Mouse (Mus musculus): ENCODE measurements at regions not wholly inside any gene's neighbourhood (a gene's known extent, or its start where the extent isn't known, plus 50 kb on each side); places are given as distances from the start of the nearest gene placed in this dataset.
"Not testable (repeated sequence)": the region's sequence is repeated elsewhere in the genome, so short reads cannot be mapped to it uniquely, and the experiment has no call there.

DNA sequence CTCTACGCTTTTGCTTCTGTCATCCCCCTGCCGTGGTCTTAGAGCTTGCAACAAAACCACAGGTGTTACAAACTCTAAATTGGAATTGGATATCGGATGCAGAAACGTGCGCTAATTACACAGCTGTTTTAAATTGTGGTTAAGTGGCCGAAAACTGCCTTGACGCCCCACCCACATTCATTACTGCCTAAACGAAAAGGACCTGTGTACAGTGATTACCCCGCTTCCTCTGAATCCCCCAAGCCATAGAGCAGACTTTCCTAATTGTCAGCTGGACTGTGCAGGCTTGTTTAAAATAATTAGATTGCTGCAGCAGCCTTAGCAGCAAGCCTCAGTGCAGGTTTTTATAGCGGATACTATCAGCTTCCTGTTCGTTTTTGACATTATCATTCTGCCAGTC, 94.7 kb downstream of the Cxxc4 start:
- no peak for DNase-seq (ENCODE audit: low read depth)

DNA sequence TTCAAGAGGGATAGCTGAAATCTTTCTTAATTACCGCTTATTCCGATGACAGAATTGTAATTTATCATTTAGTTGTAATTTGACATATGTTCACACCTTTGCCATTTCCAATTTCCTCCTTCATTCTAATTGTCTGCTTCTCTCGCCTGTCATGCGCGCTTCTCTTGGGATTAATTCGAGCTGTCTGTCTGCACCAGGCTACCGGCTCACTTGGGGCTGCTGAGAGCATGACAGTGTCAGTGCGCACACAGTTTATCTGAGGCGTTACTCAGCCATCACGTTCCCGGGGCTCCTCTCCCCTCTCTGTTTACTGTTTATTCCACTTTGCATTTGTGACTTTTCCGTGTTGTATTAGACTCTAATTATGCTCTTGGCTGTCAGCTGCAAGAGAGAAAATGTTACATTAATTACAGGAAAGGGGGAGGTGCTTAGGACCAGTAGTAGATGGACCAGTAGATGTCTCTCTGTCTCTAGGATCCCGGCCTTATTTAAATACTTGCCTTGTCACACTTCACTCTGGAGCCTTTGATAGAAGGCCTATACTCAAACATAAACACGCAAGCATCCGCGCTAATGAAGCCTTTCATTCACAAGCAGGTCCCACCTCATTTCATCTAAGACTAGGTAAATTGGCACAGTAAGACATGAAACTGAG, 95.3 kb downstream of the Cxxc4 start:
- no peak for DNase-seq (ENCODE audit: low read depth)

DNA sequence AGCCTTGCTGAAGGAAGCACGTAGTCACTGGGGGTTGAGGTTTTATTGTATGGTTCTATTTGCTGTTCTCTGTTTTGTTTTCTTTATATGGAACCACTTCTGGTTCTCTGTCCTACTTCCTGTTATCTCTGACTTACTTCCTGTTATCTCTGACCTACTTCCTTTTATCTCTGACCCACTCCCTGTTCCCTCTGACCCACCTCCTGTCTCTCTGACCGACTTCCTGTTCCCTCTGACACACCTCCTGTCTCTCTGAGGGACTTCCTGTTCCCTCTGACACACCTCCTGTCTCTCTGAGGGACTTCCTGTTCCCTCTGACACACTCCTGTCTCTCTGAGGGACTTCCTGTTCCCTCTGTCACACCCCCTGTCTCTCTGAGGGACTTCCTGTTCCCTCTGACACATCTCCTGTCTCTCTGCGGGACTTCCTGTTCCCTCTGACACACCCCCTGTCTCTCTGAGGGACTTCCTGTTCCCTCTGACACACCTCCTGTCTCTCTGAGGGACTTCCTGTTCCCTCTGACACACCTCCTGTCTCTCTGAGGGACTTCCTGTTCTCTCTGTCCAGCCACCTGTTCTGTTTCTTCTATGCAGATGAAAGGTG, 102.9 kb downstream of the Cxxc4 start:
- not testable (repeated sequence) for DNase-seq (ENCODE audit: low read depth)

GRCm38 (mm10) chr3:134365948-134366347, 129.7 kb downstream of the Cxxc4 start:
- no peak for DNase-seq (ENCODE audit: low read depth)

DNA sequence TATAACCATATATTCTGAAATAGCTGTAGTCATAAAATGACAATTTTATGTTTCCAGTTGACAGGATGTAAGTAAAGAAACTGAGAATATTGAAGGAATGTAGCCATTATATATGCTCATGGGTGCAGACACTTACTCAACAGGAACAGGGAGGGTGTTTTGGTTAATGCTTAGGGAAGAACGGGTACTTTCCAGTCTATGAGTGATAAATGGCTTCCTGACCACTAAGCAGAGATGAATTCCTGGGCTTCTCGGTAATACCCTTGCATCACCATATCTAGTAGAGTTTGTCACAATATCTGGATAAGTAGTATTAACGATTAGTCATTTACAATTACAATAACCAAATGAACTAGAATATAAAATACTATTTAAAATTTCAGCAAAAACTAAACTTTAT, 130.5 kb downstream of the Cxxc4 start:
- no peak for DNase-seq (ENCODE audit: low read depth)

- DNase-seq (ENCODE audit: low read depth) = no peak
Observed at GRCm38 (mm10) chr3:134368591-134368990, 132.3 kb downstream of the Cxxc4 start.

- no peak for DNase-seq (ENCODE audit: low read depth)
Observed at GRCm38 (mm10) chr3:134369126-134369525, 132.8 kb downstream of the Cxxc4 start.

- no peak for DNase-seq (ENCODE audit: low read depth)
Observed at GRCm38 (mm10) chr3:134379549-134379948, 143.3 kb downstream of the Cxxc4 start.

- no peak for DNase-seq (ENCODE audit: low read depth)
Observed at GRCm38 (mm10) chr3:134390472-134391336, 154.4 kb downstream of the Cxxc4 start.

DNA sequence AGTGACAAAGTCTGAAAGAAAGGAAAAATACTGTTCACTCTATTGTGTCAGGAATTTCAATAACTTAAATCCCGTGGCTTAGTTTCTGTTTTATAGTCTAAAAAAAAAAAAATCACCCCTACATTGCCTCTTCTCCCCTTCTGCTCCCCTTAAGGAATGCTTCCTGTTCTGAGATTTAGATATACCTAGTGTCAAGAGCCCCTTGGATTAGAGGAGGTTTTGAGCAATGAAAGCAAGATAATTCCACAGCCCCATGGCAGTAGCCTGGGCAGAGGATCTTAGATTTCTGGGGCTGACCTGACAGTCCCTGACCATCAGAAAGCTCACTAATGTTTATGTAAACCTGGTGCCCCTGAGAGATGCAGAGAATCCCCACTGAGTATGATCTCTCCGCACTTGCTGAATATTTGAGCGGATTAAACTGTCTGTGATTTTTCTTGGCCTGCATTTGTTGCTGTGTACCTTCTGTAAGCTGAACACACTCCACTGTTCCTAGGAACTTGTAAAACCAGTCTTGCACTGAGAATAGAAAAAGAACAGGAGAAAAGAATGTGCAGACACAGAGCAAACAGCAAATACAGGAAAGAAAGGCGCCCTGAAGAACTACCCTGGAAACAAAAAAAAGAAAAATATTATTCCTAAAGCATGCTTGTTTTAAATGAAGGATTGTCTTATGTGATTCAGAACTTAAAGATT, 164.3 kb downstream of the Cxxc4 start:
- no peak for DNase-seq (ENCODE audit: low read depth)

DNA sequence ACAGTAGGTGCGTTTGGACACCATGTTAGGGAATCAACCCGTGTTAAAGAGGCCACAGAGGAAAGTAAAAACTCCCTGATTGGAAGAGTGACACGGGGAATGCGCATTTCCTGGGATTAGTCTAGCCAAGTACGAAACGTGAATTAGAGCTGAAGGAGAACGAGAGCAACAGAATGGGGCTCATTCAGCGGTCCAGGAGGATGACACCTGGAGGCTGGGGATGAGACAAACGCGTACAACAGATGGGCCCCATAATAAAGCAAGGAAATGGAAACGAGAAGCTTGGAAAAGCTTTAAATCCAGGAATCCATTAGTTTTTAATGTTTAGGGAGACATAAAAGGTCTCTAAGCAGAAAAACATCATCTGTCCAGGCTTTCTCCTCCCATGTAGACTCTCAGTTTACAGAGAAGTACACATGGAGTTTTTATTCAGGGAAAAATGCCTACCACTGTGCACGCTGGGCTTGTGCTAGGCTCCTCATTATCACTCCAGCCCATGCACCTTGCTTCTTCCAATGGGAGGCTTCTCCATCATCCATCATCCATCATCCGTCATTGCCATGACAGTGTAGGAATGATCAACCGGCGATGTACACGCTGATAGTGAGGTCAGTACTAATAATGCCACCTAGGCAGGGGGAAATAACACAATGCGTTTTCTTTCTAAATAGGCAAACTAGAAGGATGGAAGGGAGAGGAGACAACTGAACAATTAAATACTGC, 179.5 kb downstream of the Cxxc4 start:
- DNase-seq (ENCODE audit: low read depth) = no peak

GRCm38 (mm10) chr3:134427633-134428032, 191.3 kb downstream of the Cxxc4 start:
- no peak for DNase-seq (ENCODE audit: low read depth)

GRCm38 (mm10) chr3:134466611-134467010, 230.3 kb downstream of the Cxxc4 start:
- DNase-seq (ENCODE audit: low read depth) = no peak

DNA sequence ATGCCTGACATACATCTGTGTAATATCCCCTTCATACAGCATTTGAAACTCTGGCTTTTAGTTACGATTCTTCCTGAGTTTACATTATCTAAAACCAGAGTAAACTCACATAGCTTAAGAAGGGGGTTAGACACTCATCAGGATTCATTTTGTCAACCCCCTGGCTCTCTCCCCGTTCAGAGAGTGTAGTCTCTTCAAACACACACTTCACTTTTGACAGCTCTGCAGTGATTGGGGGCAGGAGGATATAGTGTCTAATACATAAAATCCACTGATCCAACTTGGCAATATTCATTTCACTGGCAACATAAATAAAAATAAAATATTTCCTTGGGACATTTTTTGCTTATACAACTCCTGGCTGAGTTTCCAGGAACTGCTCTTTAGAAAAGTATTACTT, 251.0 kb downstream of the Cxxc4 start:
- no peak for DNase-seq (ENCODE audit: low read depth)

DNA sequence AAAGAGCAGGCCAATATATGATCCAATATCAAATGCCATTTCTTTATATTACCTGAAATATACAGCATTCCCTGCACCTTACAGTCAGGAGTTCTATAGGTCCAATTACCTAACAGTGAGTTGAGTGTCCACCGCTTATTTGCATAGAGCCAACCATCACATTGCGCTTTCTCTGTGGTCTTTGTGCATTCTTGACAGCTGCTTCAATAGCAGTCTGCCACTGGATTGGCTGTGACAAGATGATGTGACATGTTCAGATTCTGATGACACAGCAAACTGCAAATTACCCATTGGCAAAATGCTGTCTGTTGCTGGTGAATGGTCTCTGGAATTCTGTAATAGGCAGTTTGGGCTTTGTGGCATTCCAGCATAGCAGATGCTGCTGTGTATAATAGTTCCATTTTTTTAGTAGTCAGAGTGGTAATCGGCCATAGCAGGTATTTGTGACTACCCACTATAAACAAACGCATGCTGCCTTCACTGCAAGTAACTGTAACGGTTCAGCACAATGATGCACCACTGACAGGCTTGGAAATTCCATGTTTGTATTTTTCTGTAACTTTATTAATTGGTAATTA, 253.8 kb downstream of the Cxxc4 start:
- DNase-seq (ENCODE audit: low read depth) = no peak

GRCm38 (mm10) chr3:134509702-134510101, 273.4 kb downstream of the Cxxc4 start:
- DNase-seq (ENCODE audit: low read depth) = no peak

DNA sequence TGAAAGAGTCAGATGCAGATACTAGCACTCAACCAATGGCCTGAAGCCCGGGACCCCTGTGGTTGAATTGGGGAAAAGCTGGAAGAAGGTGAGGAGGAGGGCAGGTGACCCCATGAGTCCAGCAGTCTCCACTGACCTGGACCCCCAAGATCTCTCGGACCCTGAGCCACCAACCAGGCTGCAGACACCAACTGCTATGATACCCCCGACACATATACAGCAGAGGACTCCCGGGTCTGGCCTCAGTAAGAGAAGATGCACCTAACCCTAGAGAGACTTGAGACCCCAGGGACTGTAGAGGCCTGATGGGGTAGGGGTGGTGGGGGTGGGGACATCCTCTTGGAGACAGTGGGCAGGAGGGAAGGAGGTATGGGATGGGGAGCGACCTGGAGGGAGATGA, 289.5 kb downstream of the Cxxc4 start:
- DNase-seq (ENCODE audit: low read depth) = no peak

- no peak for DNase-seq (ENCODE audit: low read depth)
Observed at GRCm38 (mm10) chr3:134560144-134560543, 268.7 kb upstream of the Tacr3 start.

- no peak for DNase-seq (ENCODE audit: low read depth)
Observed at GRCm38 (mm10) chr3:134578759-134579158, 250.0 kb upstream of the Tacr3 start.

DNA sequence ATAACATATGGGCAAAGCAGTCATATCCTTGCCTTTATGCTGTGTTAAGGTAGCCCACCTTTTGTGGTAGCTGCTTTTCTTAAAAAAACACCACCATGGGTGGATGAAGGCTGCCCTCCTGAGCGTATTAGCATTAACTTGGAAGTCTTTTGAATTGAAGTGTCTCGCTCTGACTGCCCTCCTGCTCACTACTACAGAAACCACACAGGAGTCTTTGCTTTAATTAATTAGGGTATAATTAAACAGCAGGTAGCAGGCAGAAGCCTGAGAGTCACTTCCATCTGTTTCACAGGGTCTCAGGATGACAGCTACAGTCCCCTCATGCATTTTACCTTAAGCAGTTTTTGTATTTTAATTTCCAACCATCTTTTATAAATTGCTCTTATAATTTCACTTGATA, 240.2 kb upstream of the Tacr3 start:
- no peak for DNase-seq (ENCODE audit: low read depth)

DNA sequence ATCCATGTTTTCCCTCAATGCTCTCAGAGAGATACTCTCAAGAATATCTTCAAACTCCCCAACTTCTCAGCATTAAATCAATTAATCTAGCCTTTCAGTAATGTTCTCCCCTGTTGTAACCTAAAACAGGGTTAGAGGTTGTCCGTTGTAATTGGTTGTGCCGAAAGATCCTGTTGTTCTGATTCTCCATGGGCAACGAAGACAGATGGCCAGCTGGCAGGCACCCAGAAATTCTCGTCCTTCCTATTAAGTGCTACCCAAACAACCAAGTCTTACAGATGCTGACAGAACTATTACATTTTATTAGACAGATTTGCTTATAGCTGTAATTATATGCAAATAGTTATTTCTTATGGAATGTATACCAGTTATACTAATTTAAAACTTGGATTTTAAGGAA, 225.9 kb upstream of the Tacr3 start:
- DNase-seq (ENCODE audit: low read depth) = no peak
